Comparison of ENCODE assay signal across 31 mouse cellular contexts in the genomic region with DNA sequence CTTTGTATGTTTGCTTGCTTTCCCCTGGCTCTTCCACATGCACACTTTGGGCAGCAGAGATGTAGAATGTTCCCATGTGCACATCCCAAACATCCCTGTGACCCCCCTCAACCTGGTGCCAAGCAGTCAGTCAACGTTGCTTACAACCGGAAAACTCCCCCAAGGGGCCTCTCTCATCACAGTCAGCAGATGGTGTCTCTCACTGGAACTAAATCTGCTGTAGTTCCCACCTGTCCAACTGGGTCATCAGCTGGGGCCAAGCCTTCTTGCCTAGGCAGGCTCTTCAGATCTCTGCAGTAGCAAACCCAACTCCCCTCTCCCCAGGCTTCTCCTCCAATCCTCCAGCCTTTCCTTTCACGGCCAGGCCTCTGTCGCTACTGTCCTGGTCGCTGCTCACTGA. TPM values are rescaled to one million over a fixed set of nuclear protein-coding genes. Genes with fewer than 3 reads are reported as not detected.
DNase-seq lines count a peak whose midpoint lies in the region; ATAC-seq and TF ChIP-seq lines count a peak whose summit lies in the region.
"Had no signal": no experiment of that assay in that cellular context is flagged by ENCODE, and none has a peak within 500 bp of the region (broad histone marks: within the 10 kb centered on the region; RNA-seq: fewer than 3 reads in every experiment).

No protein-coding gene starts in this region.

- no peak overlapping the region for H3K27ac ChIP-seq in cerebellum, adult 2 months (ENCODE audit: insufficient read depth, low read length)
- peak overlapping the region; percentile 57 for H3K27ac ChIP-seq in limb, embryonic 15.5 days
- H3K27ac ChIP-seq in limb, embryonic 10.5 days = no peak overlapping the region
- H3K27ac ChIP-seq in stomach, postnatal 0 days (replicated peaks) = peak overlapping the region; percentile 85
- H3K27ac ChIP-seq in intestine, embryonic 16.5 days (ENCODE audit: low read length) = no peak overlapping the region
- H3K27ac ChIP-seq: forebrain, embryonic 10.5 days; forebrain, embryonic 15.5 days; hindbrain, embryonic 12.5 days; left cerebral cortex, adult 2 months; liver, embryonic 14.5 days had no signal

- H3K4me3 ChIP-seq in cerebellum, adult 2 months (replicated peaks; ENCODE audit: insufficient read depth, low read depth, low read length) = no peak overlapping the region
- no peak overlapping the region for H3K4me3 ChIP-seq in limb, embryonic 15.5 days
- no peak overlapping the region for H3K4me3 ChIP-seq in limb, embryonic 10.5 days
- H3K4me3 ChIP-seq in stomach, postnatal 0 days (ENCODE audit: low read depth, low read length) = no peak overlapping the region
- no peak overlapping the region for H3K4me3 ChIP-seq in intestine, embryonic 16.5 days (ENCODE audit: low read length)
- H3K4me3 ChIP-seq: forebrain, embryonic 10.5 days; forebrain, embryonic 15.5 days; hindbrain, embryonic 12.5 days; left cerebral cortex, adult 2 months had no signal

- TF ChIP-seq CTCF in cerebellum, adult 2 months (IDR thresholded peaks at IDR 0.05; ENCODE audit: borderline replicate concordance, insufficient read depth, low read depth, low read length) = no peak
- TF ChIP-seq CTCF in stomach, postnatal 0 days (IDR thresholded peaks at IDR 0.05; ENCODE audit: low read depth) = no peak

- no peak overlapping the region for H3K4me2 ChIP-seq in limb, embryonic 15.5 days
- H3K4me2 ChIP-seq in stomach, postnatal 0 days (replicated peaks; ENCODE audit: low read depth) = no peak overlapping the region
- no peak overlapping the region for H3K4me2 ChIP-seq in intestine, embryonic 16.5 days (ENCODE audit: low read depth, low read length)
- H3K4me2 ChIP-seq: forebrain, embryonic 15.5 days; heart, embryonic 11.5 days; hindbrain, embryonic 12.5 days had no signal

- no peak overlapping the region for H3K9ac ChIP-seq in limb, embryonic 15.5 days
- H3K9ac ChIP-seq in stomach, postnatal 0 days (ENCODE audit: low read length) = no peak overlapping the region
- H3K9ac ChIP-seq in intestine, embryonic 16.5 days (ENCODE audit: low read depth, low read length) = no peak overlapping the region
- H3K9ac ChIP-seq: forebrain, embryonic 15.5 days; hindbrain, embryonic 12.5 days; liver, embryonic 14.5 days had no signal

- no peaks in the 10 kb centered on the region for H3K9me3 ChIP-seq in limb, embryonic 15.5 days
- H3K9me3 ChIP-seq in limb, embryonic 10.5 days (replicated peaks) = no peaks in the 10 kb centered on the region
- H3K9me3 ChIP-seq in stomach, postnatal 0 days (ENCODE audit: control insufficient read depth, low read length) = no peaks in the 10 kb centered on the region
- no peaks in the 10 kb centered on the region for H3K9me3 ChIP-seq in intestine, embryonic 16.5 days (ENCODE audit: control insufficient read depth, low read length)
- H3K9me3 ChIP-seq: forebrain, embryonic 10.5 days; forebrain, embryonic 15.5 days; hindbrain, embryonic 12.5 days had no signal

- DNase-seq in cerebellum, adult 2 months = peak; percentile 9 to 30
- DNase-seq in cerebellum, adult 8-10 months = no peak
- no peak for DNase-seq in limb, embryonic 10.5 days (ENCODE audit: low spot score)
- peak; percentile 5 to 13 for DNase-seq in cerebellum, postnatal 36 days
- no peak for DNase-seq in stomach, postnatal 0 days (ENCODE audit: low spot score)
- DNase-seq: adrenal gland, postnatal 14 days; gastrocnemius, postnatal 25 days; heart, adult 11 months; heart, postnatal 36 days; kidney, adult 11 months; kidney, postnatal 14 days; liver; lung, adult 2 months; lung, postnatal 14 days; midbrain, embryonic 14.5 days; thymus, postnatal 14 days had no signal

- peaks cover 11% of the 10 kb centered on the region; the same call in 1 of the 2 replicates for H3K4me1 ChIP-seq in cerebellum, adult 2 months (ENCODE audit: control insufficient read depth, insufficient read depth, low read length)
- H3K4me1 ChIP-seq in limb, embryonic 15.5 days = peaks cover 18% of the 10 kb centered on the region
- H3K4me1 ChIP-seq in limb, embryonic 10.5 days = peaks cover 23% of the 10 kb centered on the region
- no peaks in the 10 kb centered on the region for H3K4me1 ChIP-seq in stomach, postnatal 0 days (replicated peaks; ENCODE audit: control insufficient read depth, insufficient read depth)
- peaks cover 3% of the 10 kb centered on the region; the same call in 1 of the 2 replicates for H3K4me1 ChIP-seq in intestine, embryonic 16.5 days (ENCODE audit: control insufficient read depth, insufficient read depth, low read length)

- TF ChIP-seq POLR2A in cerebellum, adult 2 months (IDR thresholded peaks at IDR 0.05; ENCODE audit: borderline replicate concordance, insufficient read depth, low read length) = no peak

- 24% methylated on average over 5 of the region's 5 CpGs for WGBS in cerebellum, adult 2 months
- 52% methylated on average over 5 of the region's 5 CpGs for WGBS in limb, embryonic 15.5 days
- WGBS in limb, embryonic 10.5 days = 67% methylated on average over 5 of the region's 5 CpGs
- 41% methylated on average over 5 of the region's 5 CpGs for WGBS in stomach, postnatal 0 days
- WGBS in intestine, embryonic 16.5 days = 46% methylated on average over 5 of the region's 5 CpGs

- ATAC-seq in limb, embryonic 15.5 days (ENCODE audit: insufficient number of reproducible peaks, low FRiP score, low TSS enrichment, low read depth) = no peak
- ATAC-seq in stomach, postnatal 0 days (ENCODE audit: low FRiP score, low TSS enrichment) = no peak
- ATAC-seq in activated CD4-positive, CD25-positive, alpha-beta regulatory T cell, adult 4 months = no peak
- no peak for ATAC-seq in intestine, embryonic 16.5 days
- ATAC-seq: forebrain, embryonic 15.5 days; Patski had no signal

- no peaks in the 10 kb centered on the region for H3K36me3 ChIP-seq in limb, embryonic 15.5 days
- no peaks in the 10 kb centered on the region for H3K36me3 ChIP-seq in limb, embryonic 10.5 days
- no peaks in the 10 kb centered on the region for H3K36me3 ChIP-seq in stomach, postnatal 0 days (ENCODE audit: control insufficient read depth, insufficient read depth, low read length)
- no peaks in the 10 kb centered on the region for H3K36me3 ChIP-seq in intestine, embryonic 16.5 days (ENCODE audit: control insufficient read depth, insufficient read depth, low read length)
- H3K36me3 ChIP-seq: forebrain, embryonic 10.5 days; forebrain, embryonic 15.5 days; hindbrain, embryonic 12.5 days had no signal

- TF ChIP-seq EP300 in stomach, postnatal 0 days (optimal IDR thresholded peaks at IDR 0.05) = no peak

- H3K27me3 ChIP-seq in cerebellum, adult 2 months (ENCODE audit: control insufficient read depth, insufficient read depth, low read length) = peaks cover 3% of the 10 kb centered on the region; the same call in 1 of the 2 replicates
- peaks cover 80% of the 10 kb centered on the region for H3K27me3 ChIP-seq in limb, embryonic 15.5 days
- peaks cover 100% of the 10 kb centered on the region for H3K27me3 ChIP-seq in limb, embryonic 10.5 days (ENCODE audit: low read depth, poor library complexity, severe bottlenecking)
- H3K27me3 ChIP-seq in stomach, postnatal 0 days (ENCODE audit: control insufficient read depth, insufficient read depth, low read length) = no peaks in the 10 kb centered on the region
- peaks cover 31% of the 10 kb centered on the region for H3K27me3 ChIP-seq in intestine, embryonic 16.5 days (replicated peaks; ENCODE audit: control insufficient read depth, insufficient read depth, low read length)

RNA-seq across cellular contexts. Expression of a gene that starts 6.1 kb away (rescaled TPM):
- polyA plus RNA-seq in cerebellum, adult 2 months (2012; rRNA removed) = 4.8 and 5.3 TPM in 2 replicates
- 1,050 and 1,170 TPM in 2 replicates for polyA plus RNA-seq in limb, embryonic 15.5 days (2015; fragmentation: Nextera tagmentation; extraction: Ambion mirVana)
- 0.59 and 0.96 TPM in 2 replicates for polyA plus RNA-seq in limb, embryonic 10.5 days (2016; fragmentation: Nextera tagmentation; extraction: Ambion mirVana)
- 588 and 700 TPM in 2 replicates for polyA plus RNA-seq in stomach, postnatal 0 days (2015; fragmentation: Nextera tagmentation; extraction: Ambion mirVana)
- not detected for polyA plus RNA-seq in activated CD4-positive, CD25-positive, alpha-beta regulatory T cell, adult 4 months (2017; shearing (Covaris generic))
- 0.48 and 0.49 TPM in 2 replicates for polyA plus RNA-seq in intestine, embryonic 16.5 days (2015; fragmentation: Nextera tagmentation; extraction: Ambion mirVana)
- polyA plus RNA-seq: Patski had no signal

RNA-seq across cellular contexts. Expression of a gene that starts 12.8 kb away (rescaled TPM):
- 0.26 and 0.49 TPM in 2 replicates for polyA plus RNA-seq in cerebellum, adult 2 months (2012; rRNA removed)
- 151 and 157 TPM in 2 replicates for polyA plus RNA-seq in limb, embryonic 15.5 days (2015; fragmentation: Nextera tagmentation; extraction: Ambion mirVana)
- not detected in 2 replicates for polyA plus RNA-seq in limb, embryonic 10.5 days (2016; fragmentation: Nextera tagmentation; extraction: Ambion mirVana)
- 5.1 and 5.3 TPM in 2 replicates for polyA plus RNA-seq in stomach, postnatal 0 days (2015; fragmentation: Nextera tagmentation; extraction: Ambion mirVana)
- not detected for polyA plus RNA-seq in activated CD4-positive, CD25-positive, alpha-beta regulatory T cell, adult 4 months (2017; shearing (Covaris generic))
- 0.13 TPM in 1 of 2 replicates, not detected in the other for polyA plus RNA-seq in intestine, embryonic 16.5 days (2015; fragmentation: Nextera tagmentation; extraction: Ambion mirVana)
- polyA plus RNA-seq: embryonic facial prominence, embryonic 11.5 days; forebrain, embryonic 10.5 days; heart, embryonic 11.5 days; hindbrain, embryonic 12.5 days; kidney, embryonic 14.5 days; lung, adult 2 months; neural tube, embryonic 11.5 days; Patski had no signal

RNA-seq across cellular contexts. Expression of a gene that starts 36.0 kb away (rescaled TPM):
- polyA plus RNA-seq in cerebellum, adult 2 months (2012; rRNA removed) = 0.05 TPM in 1 of 2 replicates, not detected in the other
- 0.14 TPM in 1 of 2 replicates, not detected in the other for polyA plus RNA-seq in limb, embryonic 15.5 days (2015; fragmentation: Nextera tagmentation; extraction: Ambion mirVana)
- polyA plus RNA-seq in limb, embryonic 10.5 days (2016; fragmentation: Nextera tagmentation; extraction: Ambion mirVana) = not detected in 2 replicates
- 1.9 and 2.2 TPM in 2 replicates for polyA plus RNA-seq in stomach, postnatal 0 days (2015; fragmentation: Nextera tagmentation; extraction: Ambion mirVana)
- polyA plus RNA-seq in activated CD4-positive, CD25-positive, alpha-beta regulatory T cell, adult 4 months (2017; shearing (Covaris generic)) = not detected
- polyA plus RNA-seq in intestine, embryonic 16.5 days (2015; fragmentation: Nextera tagmentation; extraction: Ambion mirVana) = not detected in 2 replicates
- polyA plus RNA-seq: embryonic facial prominence, embryonic 11.5 days; forebrain, embryonic 10.5 days; forebrain, embryonic 15.5 days; frontal cortex, adult 2 months; heart, embryonic 11.5 days; heart, embryonic 16.5 days; hindbrain, embryonic 12.5 days; kidney, embryonic 14.5 days; liver, embryonic 14.5 days; midbrain, embryonic 14.5 days; neural tube, embryonic 11.5 days; Patski had no signal

RNA-seq across cellular contexts. Expression of a gene that starts 38.7 kb away (rescaled TPM):
- polyA plus RNA-seq in cerebellum, adult 2 months (2012; rRNA removed) = not detected in 2 replicates
- polyA plus RNA-seq in limb, embryonic 15.5 days (2015; fragmentation: Nextera tagmentation; extraction: Ambion mirVana) = 0.87 and 1.2 TPM in 2 replicates
- not detected in 2 replicates for polyA plus RNA-seq in limb, embryonic 10.5 days (2016; fragmentation: Nextera tagmentation; extraction: Ambion mirVana)
- not detected in 2 replicates for polyA plus RNA-seq in stomach, postnatal 0 days (2015; fragmentation: Nextera tagmentation; extraction: Ambion mirVana)
- polyA plus RNA-seq in activated CD4-positive, CD25-positive, alpha-beta regulatory T cell, adult 4 months (2017; shearing (Covaris generic)) = not detected
- not detected in 2 replicates for polyA plus RNA-seq in intestine, embryonic 16.5 days (2015; fragmentation: Nextera tagmentation; extraction: Ambion mirVana)
- polyA plus RNA-seq: embryonic facial prominence, embryonic 11.5 days; forebrain, embryonic 10.5 days; forebrain, embryonic 15.5 days; heart, embryonic 11.5 days; heart, embryonic 16.5 days; hindbrain, embryonic 12.5 days; kidney, embryonic 14.5 days; liver, embryonic 14.5 days; lung, adult 2 months; midbrain, embryonic 14.5 days; neural tube, embryonic 11.5 days; Patski had no signal

RNA-seq across cellular contexts. Expression of a gene that starts 54.5 kb away (rescaled TPM):
- 0.05 TPM in 1 of 2 replicates, not detected in the other for polyA plus RNA-seq in cerebellum, adult 2 months (2012; rRNA removed)
- 0.09 TPM in 1 of 2 replicates, not detected in the other for polyA plus RNA-seq in limb, embryonic 15.5 days (2015; fragmentation: Nextera tagmentation; extraction: Ambion mirVana)
- not detected in 2 replicates for polyA plus RNA-seq in limb, embryonic 10.5 days (2016; fragmentation: Nextera tagmentation; extraction: Ambion mirVana)
- not detected in 2 replicates for polyA plus RNA-seq in stomach, postnatal 0 days (2015; fragmentation: Nextera tagmentation; extraction: Ambion mirVana)
- polyA plus RNA-seq in activated CD4-positive, CD25-positive, alpha-beta regulatory T cell, adult 4 months (2017; shearing (Covaris generic)) = not detected
- polyA plus RNA-seq in intestine, embryonic 16.5 days (2015; fragmentation: Nextera tagmentation; extraction: Ambion mirVana) = not detected in 2 replicates
- polyA plus RNA-seq: embryonic facial prominence, embryonic 11.5 days; forebrain, embryonic 10.5 days; heart, embryonic 11.5 days; heart, embryonic 16.5 days; kidney, embryonic 14.5 days; liver, embryonic 14.5 days; lung, adult 2 months; neural tube, embryonic 11.5 days; Patski had no signal

Comparison
In these comparisons a context has a peak if more than half of its experiments do, and no peak if none do; other contexts are left out.
1. DNase-seq: peak in cerebellum, adult 2 months (2 of 2) and cerebellum, postnatal 36 days (2 of 2); none in cerebellum, adult 8-10 months (single experiment), limb, embryonic 10.5 days (single experiment) and stomach, postnatal 0 days (single experiment).
2. H3K27ac ChIP-seq: peak in limb, embryonic 15.5 days (single experiment) and stomach, postnatal 0 days (single experiment); none in cerebellum, adult 2 months (single experiment), limb, embryonic 10.5 days (single experiment) and intestine, embryonic 16.5 days (single experiment).
3. RNA of a gene that starts 6.1 kb away (polyA plus RNA-seq): 1,050 to 1,170 TPM in limb, embryonic 15.5 days and 588 to 700 TPM in stomach, postnatal 0 days; 4.8 to 5.3 TPM in cerebellum, adult 2 months, 0.59 to 0.96 TPM in limb, embryonic 10.5 days, 0.48 to 0.49 TPM in intestine, embryonic 16.5 days and not detected in activated CD4-positive, CD25-positive, alpha-beta regulatory T cell, adult 4 months; every median in the first group is over 10 times any median in the second.
4. RNA of a gene that starts 12.8 kb away (polyA plus RNA-seq): 151 to 157 TPM in limb, embryonic 15.5 days; 5.1 to 5.3 TPM in stomach, postnatal 0 days, 0.26 to 0.49 TPM in cerebellum, adult 2 months, 0.13 TPM in intestine, embryonic 16.5 days, not detected in limb, embryonic 10.5 days and not detected in activated CD4-positive, CD25-positive, alpha-beta regulatory T cell, adult 4 months; every median in the first group is over 10 times any median in the second.